Mouse (Mus musculus): ENCODE results near the gene Eif4a3. TPM values are rescaled to one million over a fixed set of nuclear protein-coding genes. Genes with fewer than 3 reads are reported as not detected.
A peak's percentile ranks its signal among the peaks of the same experiment; 100 is the strongest.
"Not testable (repeated sequence)": the region's sequence is repeated elsewhere in the genome, so short reads cannot be mapped to it uniquely, and the experiment has no call there.

Eif4a3 gene
- polyA plus RNA-seq, 1 experiment from 2014 or later, result 389 TPM

GRCm38 (mm10) chr11:119268557-119269195 lies 31.2 kb downstream of the Eif4a3 start:
- peaks cover 13% of the 10 kb centered on the region for H3K4me1 ChIP-seq (ENCODE audit: insufficient read depth, low read length)
- H3K9me3 ChIP-seq (ENCODE audit: low read length), result no peaks in the 10 kb centered on the region
- H3K27ac ChIP-seq (ENCODE audit: low read length), result peak overlapping the region; percentile 13; the same call in 1 of the 2 replicates
- peak overlapping the region; percentile 60 for H3K4me3 ChIP-seq (ENCODE audit: low read length)
- ATAC-seq (ENCODE audit: low FRiP score, low TSS enrichment), result peak; percentile 3; the same call in 1 of the 2 replicates
- 75% methylated on average over 16 of the region's 16 CpGs for WGBS
- no peaks in the 10 kb centered on the region for H3K27me3 ChIP-seq (ENCODE audit: insufficient read depth, low read length)
- peaks cover 9% of the 10 kb centered on the region; the same call in 1 of the 2 replicates for H3K36me3 ChIP-seq (ENCODE audit: insufficient read depth, low read length)
- H3K4me2 ChIP-seq (replicated peaks; ENCODE audit: low read depth, low read length), result peak overlapping the region; percentile 96
- H3K9ac ChIP-seq (replicated peaks; ENCODE audit: low read length), result peak overlapping the region; percentile 74

GRCm38 (mm10) chr11:119267768-119268556 lies 31.9 kb downstream of the Eif4a3 start, which contains the start of gene Gaa:
Gaa (plus strand) TSS chr11:119267887.
- Histone ChIP-seq H3K4me2 (replicated peaks; ENCODE audit: low read depth, low read length) (peak within 1 kb of the TSS; percentile 96), H3K9me3 (ENCODE audit: low read length) (no peaks in the 10 kb centered on the region), H3K9ac (replicated peaks; ENCODE audit: low read length) (peak within 1 kb of the TSS; percentile 74), H3K27me3 (ENCODE audit: insufficient read depth, low read length) (no peaks in the 10 kb centered on the region), H3K27ac (ENCODE audit: low read length) (peak within 1 kb of the TSS; percentile 13; the same call in 1 of the 2 replicates), H3K4me3 (ENCODE audit: low read length) (peak within 1 kb of the TSS; percentile 60), H3K36me3 (ENCODE audit: insufficient read depth, low read length) (peaks cover 4% of the 10 kb centered on the region; the same call in 1 of the 2 replicates), H3K4me1 (ENCODE audit: insufficient read depth, low read length) (peaks cover 13% of the 10 kb centered on the region)
- WGBS, result 2% methylated on average over 52 of the region's 52 CpGs
- ATAC-seq (ENCODE audit: low FRiP score, low TSS enrichment), result peak; percentile 86

- H3K4me3 ChIP-seq (ENCODE audit: low read length), result no peak overlapping the region
- H3K27me3 ChIP-seq (ENCODE audit: insufficient read depth, low read length), result no peaks in the 10 kb centered on the region
- peaks cover 13% of the 10 kb centered on the region for H3K4me1 ChIP-seq (ENCODE audit: insufficient read depth, low read length)
- H3K9ac ChIP-seq (replicated peaks; ENCODE audit: low read length), result 0 out of 2 replicates have a peak overlapping the region, but pooled peaks have one; percentile 74
- peak overlapping the region; percentile 96; the same call in 1 of the 2 replicates for H3K4me2 ChIP-seq (replicated peaks; ENCODE audit: low read depth, low read length)
- no peaks in the 10 kb centered on the region for H3K9me3 ChIP-seq (ENCODE audit: low read length)
- H3K27ac ChIP-seq (ENCODE audit: low read length), result no peak overlapping the region
- 0 out of 2 replicates have a peak, but pooled peaks have one; percentile 30 for ATAC-seq (ENCODE audit: low FRiP score, low TSS enrichment)
- 56% methylated on average over 6 of the region's 6 CpGs for WGBS
- H3K36me3 ChIP-seq (ENCODE audit: insufficient read depth, low read length), result no peaks in the 10 kb centered on the region
These were observed 32.6 kb downstream of the Eif4a3 start for GRCm38 (mm10) chr11:119267241-119267674.

- no peaks in the 10 kb centered on the region for H3K27me3 ChIP-seq (ENCODE audit: insufficient read depth, low read length)
- peaks cover 13% of the 10 kb centered on the region for H3K4me1 ChIP-seq (ENCODE audit: insufficient read depth, low read length)
- H3K36me3 ChIP-seq (ENCODE audit: insufficient read depth, low read length), result no peaks in the 10 kb centered on the region
- no peak overlapping the region for H3K4me3 ChIP-seq (ENCODE audit: low read length)
- WGBS, result 71% methylated on average over 7 of the region's 7 CpGs
- no peak overlapping the region for H3K9ac ChIP-seq (replicated peaks; ENCODE audit: low read length)
- no peak overlapping the region for H3K27ac ChIP-seq (ENCODE audit: low read length)
- no peak overlapping the region for H3K4me2 ChIP-seq (replicated peaks; ENCODE audit: low read depth, low read length)
- no peaks in the 10 kb centered on the region for H3K9me3 ChIP-seq (ENCODE audit: low read length)
- no peak for ATAC-seq (ENCODE audit: low FRiP score, low TSS enrichment)
These were observed 34.1 kb downstream of the Eif4a3 start for GRCm38 (mm10) chr11:119265811-119266210.

- H3K9ac ChIP-seq (replicated peaks; ENCODE audit: low read length), result no peak overlapping the region
- no peak for ATAC-seq (ENCODE audit: low FRiP score, low TSS enrichment)
- no peak overlapping the region for H3K4me3 ChIP-seq (ENCODE audit: low read length)
- no peak overlapping the region for H3K4me2 ChIP-seq (replicated peaks; ENCODE audit: low read depth, low read length)
- no peaks in the 10 kb centered on the region for H3K36me3 ChIP-seq (ENCODE audit: insufficient read depth, low read length)
- H3K27me3 ChIP-seq (ENCODE audit: insufficient read depth, low read length), result no peaks in the 10 kb centered on the region
- no peaks in the 10 kb centered on the region for H3K9me3 ChIP-seq (ENCODE audit: low read length)
- H3K4me1 ChIP-seq (ENCODE audit: insufficient read depth, low read length), result peaks cover 13% of the 10 kb centered on the region
- no peak overlapping the region for H3K27ac ChIP-seq (ENCODE audit: low read length)
- WGBS, result 89% methylated on average over 13 of the region's 13 CpGs
These were observed 35.5 kb downstream of the Eif4a3 start for GRCm38 (mm10) chr11:119264413-119264812.

- ATAC-seq (ENCODE audit: low FRiP score, low TSS enrichment), result no peak
- no peak overlapping the region for H3K4me2 ChIP-seq (replicated peaks; ENCODE audit: low read depth, low read length)
- no peaks in the 10 kb centered on the region for H3K27me3 ChIP-seq (ENCODE audit: insufficient read depth, low read length)
- WGBS, result 90% methylated on average over 8 of the region's 8 CpGs
- H3K27ac ChIP-seq (ENCODE audit: low read length), result no peak overlapping the region
- no peak overlapping the region for H3K9ac ChIP-seq (replicated peaks; ENCODE audit: low read length)
- H3K36me3 ChIP-seq (ENCODE audit: insufficient read depth, low read length), result no peaks in the 10 kb centered on the region
- no peak overlapping the region for H3K4me3 ChIP-seq (ENCODE audit: low read length)
- peaks cover 27% of the 10 kb centered on the region for H3K4me1 ChIP-seq (ENCODE audit: insufficient read depth, low read length)
- H3K9me3 ChIP-seq (ENCODE audit: low read length), result no peaks in the 10 kb centered on the region
These were observed 39.9 kb downstream of the Eif4a3 start for GRCm38 (mm10) chr11:119259977-119260376.

- Histone ChIP-seq H3K9me3 (ENCODE audit: low read length) (no peaks in the 10 kb centered on the region), H3K4me2 (replicated peaks; ENCODE audit: low read depth, low read length) (peak overlapping the region; percentile 41), H3K4me3 (ENCODE audit: low read length) (peak overlapping the region; percentile 20), H3K27me3 (ENCODE audit: insufficient read depth, low read length) (no peaks in the 10 kb centered on the region), H3K9ac (replicated peaks; ENCODE audit: low read length) (peak overlapping the region; percentile 3; the same call in 1 of the 2 replicates), H3K36me3 (ENCODE audit: insufficient read depth, low read length) (no peaks in the 10 kb centered on the region), H3K4me1 (ENCODE audit: insufficient read depth, low read length) (peaks cover 27% of the 10 kb centered on the region), H3K27ac (ENCODE audit: low read length) (peak overlapping the region; percentile 7; the same call in 1 of the 2 replicates)
- WGBS, result 56% methylated on average over 23 of the region's 23 CpGs
- peak; percentile 78 for ATAC-seq (ENCODE audit: low FRiP score, low TSS enrichment)
These were observed 41.1 kb downstream of the Eif4a3 start for GRCm38 (mm10) chr11:119258572-119259322.

GRCm38 (mm10) chr11:119258216-119258571 lies 41.7 kb downstream of the Eif4a3 start:
- peaks cover 30% of the 10 kb centered on the region for H3K4me1 ChIP-seq (ENCODE audit: insufficient read depth, low read length)
- H3K27ac ChIP-seq (ENCODE audit: low read length), result peak overlapping the region; percentile 7; the same call in 1 of the 2 replicates
- H3K4me2 ChIP-seq (replicated peaks; ENCODE audit: low read depth, low read length), result peak overlapping the region; percentile 41
- no peaks in the 10 kb centered on the region for H3K27me3 ChIP-seq (ENCODE audit: insufficient read depth, low read length)
- 49% methylated on average over 9 of the region's 9 CpGs for WGBS
- H3K9ac ChIP-seq (replicated peaks; ENCODE audit: low read length), result peak overlapping the region; percentile 3; the same call in 1 of the 2 replicates
- peak; percentile 1; the same call in 1 of the 2 replicates for ATAC-seq (ENCODE audit: low FRiP score, low TSS enrichment)
- peak overlapping the region; percentile 20 for H3K4me3 ChIP-seq (ENCODE audit: low read length)
- H3K9me3 ChIP-seq (ENCODE audit: low read length), result no peaks in the 10 kb centered on the region
- no peaks in the 10 kb centered on the region for H3K36me3 ChIP-seq (ENCODE audit: insufficient read depth, low read length)

GRCm38 (mm10) chr11:119256557-119256956 lies 43.3 kb downstream of the Eif4a3 start:
- not testable (repeated sequence) for H3K36me3 ChIP-seq (ENCODE audit: insufficient read depth, low read length); H3K27me3 ChIP-seq (ENCODE audit: insufficient read depth, low read length); H3K9me3 ChIP-seq (ENCODE audit: low read length); H3K9ac ChIP-seq (replicated peaks; ENCODE audit: low read length); H3K4me2 ChIP-seq (replicated peaks; ENCODE audit: low read depth, low read length); H3K4me3 ChIP-seq (ENCODE audit: low read length); ATAC-seq (ENCODE audit: low FRiP score, low TSS enrichment)
- Histone ChIP-seq H3K27ac (ENCODE audit: low read length) (peak overlapping the region; percentile 62; the same call in 1 of the 2 replicates), H3K4me1 (ENCODE audit: insufficient read depth, low read length) (peaks cover 45% of the 10 kb centered on the region)
- 31% methylated on average over 5 of the region's 5 CpGs for WGBS

Measured in kidney, embryonic 16.5 days (tissue).